Mouse (Mus musculus) forebrain, postnatal 0 days (tissue): Measurements from ENCODE around the gene Emid1. TPM values are rescaled to one million over a fixed set of nuclear protein-coding genes. Genes with fewer than 3 reads are reported as not detected.

ENCODE experiments used
- ATAC-seq: fragments of 200-750 bp; cut with Nextera tagmentation; 2 replicates; pipeline ENCODE4 v1.8.0; 2017; ENCODE audit warnings: mild to moderate bottlenecking, moderate library complexity
- DNase-seq: peaks from one replicate; pipeline ENCODE4 v3.0.0-alpha.2; 2015
- H3K27ac ChIP-seq: fragments of 300-500 bp; sonication (generic); 2 replicates; pipeline ENCODE4 v1.5.1; 2014; ENCODE audit warnings: low read depth, mild to moderate bottlenecking, antibody characterized with exemption, low read length, moderate library complexity, mixed read lengths
- H3K27me3 ChIP-seq: fragments of 300-500 bp; sonication (generic); 2 replicates; pipeline ENCODE4 v1.6.1; 2014; ENCODE audit warnings: mild to moderate bottlenecking, low read length, mixed read lengths; ENCODE audit not compliant: insufficient read depth
- H3K36me3 ChIP-seq: fragments of 300-500 bp; sonication (generic); 2 replicates; pipeline ENCODE4 v1.6.1; 2014; ENCODE audit warnings: mild to moderate bottlenecking, moderate library complexity; ENCODE audit not compliant: insufficient read depth
- H3K4me1 ChIP-seq: fragments of 300-500 bp; sonication (generic); 2 replicates; pipeline ENCODE4 v1.6.1; 2014; ENCODE audit warnings: antibody characterized with exemption; ENCODE audit not compliant: insufficient read depth
- H3K4me2 ChIP-seq: fragments of 300-500 bp; sonication (generic); 2 replicates; pipeline ENCODE4 v1.6.1; 2014; ENCODE audit warnings: low read depth, mild to moderate bottlenecking, moderate library complexity
- H3K4me3 ChIP-seq: fragments of 300-500 bp; sonication (generic); 2 replicates; pipeline ENCODE4 v1.5.1; 2014; ENCODE audit warnings: low read depth, low read length, mixed read lengths
- H3K9ac ChIP-seq: fragments of 300-500 bp; sonication (generic); 2 replicates; pipeline ENCODE4 v1.6.1; 2014; ENCODE audit warnings: mild to moderate bottlenecking
- H3K9me3 ChIP-seq: fragments of 300-500 bp; sonication (generic); 2 replicates; pipeline ENCODE4 v1.6.1; 2016; ENCODE audit warnings: low read length
- CTCF ChIP-seq: sonication (generic); IDR thresholded peaks from 2 replicates; pipeline ENCODE4 v1.5.1; 2016; ENCODE audit warnings: antibody characterized with exemption, control low read depth, low read depth
- WGBS: fragments of 180-500 bp; shearing (Covaris S2); extraction: QIAGEN DNeasy Blood & Tissue Kit; methylation state at CpG from one replicate; pipeline ENCODE4 v1.1.7; 2014; 5-methylcytosine and 5-hydroxymethylcytosine counted together
- polyA plus RNA-seq: library from polyadenylated mRNA; unstranded; fragments of >200 nt; fragmentation: Nextera tagmentation; extraction: Ambion mirVana; gene quantifications from 2 replicates; pipeline ENCODE4 v1.2.1, GENCODE M21; 2015
- total RNA-seq: library from RNA; depleted of rRNA; stranded (reverse); fragments of >200 nt; gene quantifications from 2 replicates; pipeline ENCODE4 v1.2.3, GENCODE M21; 2014

Gene Emid1
- total and polyA plus RNA-seq, 2 experiments from 2014 or later = 22.8 to 28.5 TPM

GRCm38 (mm10) chr11:5061413-5062139 lies 90.5 kb downstream of the Emid1 start:
- ATAC-seq (peak; percentile 19), DNase-seq (peak; percentile 84)
- peak overlapping the region; percentile 62 for H3K4me2 ChIP-seq
- H3K27ac ChIP-seq = no peak overlapping the region
- peak overlapping the region; percentile 30 for H3K4me3 ChIP-seq
- peaks cover 50% of the 10 kb centered on the region for H3K27me3 ChIP-seq
- TF ChIP-seq CTCF = no peak
- H3K9me3 ChIP-seq = no peaks in the 10 kb centered on the region
- H3K9ac ChIP-seq = peak overlapping the region; percentile 33; the same call in 1 of the 2 replicates
- H3K4me1 ChIP-seq = peaks cover 26% of the 10 kb centered on the region
- WGBS = 11% methylated on average over 57 of the region's 62 CpGs
- peaks cover 8% of the 10 kb centered on the region; the same call in 1 of the 2 replicates for H3K36me3 ChIP-seq

- 61% methylated on average over 26 of the region's 28 CpGs for WGBS
- no peak overlapping the region for H3K4me3 ChIP-seq
- peaks cover 50% of the 10 kb centered on the region for H3K27me3 ChIP-seq
- no peaks in the 10 kb centered on the region for H3K9me3 ChIP-seq
- peaks cover 32% of the 10 kb centered on the region for H3K4me1 ChIP-seq
- no peak overlapping the region for H3K9ac ChIP-seq
- peaks cover 8% of the 10 kb centered on the region; the same call in 1 of the 2 replicates for H3K36me3 ChIP-seq
- ATAC-seq = no peak
- no peak overlapping the region for H3K27ac ChIP-seq
- H3K4me2 ChIP-seq = peak overlapping the region; percentile 62
- DNase-seq = no peak
- no peak for TF ChIP-seq CTCF
Observed at GRCm38 (mm10) chr11:5060756-5061412, 91.2 kb downstream of the Emid1 start.

- DNase-seq = peak; percentile 78
- peaks cover 50% of the 10 kb centered on the region for H3K27me3 ChIP-seq
- H3K9me3 ChIP-seq = no peaks in the 10 kb centered on the region
Observed at GRCm38 (mm10) chr11:5059704-5060156, 92.3 kb downstream of the Emid1 start.

GRCm38 (mm10) chr11:5059230-5059629 lies 92.8 kb downstream of the Emid1 start:
- ATAC-seq = no peak
- peaks cover 50% of the 10 kb centered on the region for H3K27me3 ChIP-seq
- H3K4me2 ChIP-seq = no peak overlapping the region
- no peaks in the 10 kb centered on the region for H3K9me3 ChIP-seq
- WGBS = 31% methylated on average over 14 of the region's 14 CpGs
- H3K36me3 ChIP-seq = peaks cover 8% of the 10 kb centered on the region; the same call in 1 of the 2 replicates
- peaks cover 27% of the 10 kb centered on the region for H3K4me1 ChIP-seq
- DNase-seq = no peak
- H3K9ac ChIP-seq = no peak overlapping the region
- no peak for TF ChIP-seq CTCF
- H3K27ac ChIP-seq = no peak overlapping the region
- H3K4me3 ChIP-seq = no peak overlapping the region

More at GRCm38 (mm10) chr11:5059704-5060156, 92.3 kb downstream of the Emid1 start:
- H3K4me1 ChIP-seq = peaks cover 32% of the 10 kb centered on the region
- H3K9ac ChIP-seq = no peak overlapping the region
- ATAC-seq = peak; percentile 30
- peaks cover 8% of the 10 kb centered on the region; the same call in 1 of the 2 replicates for H3K36me3 ChIP-seq
- 0 out of 2 replicates have a peak overlapping the region, but pooled peaks have one; percentile 15 for H3K4me2 ChIP-seq
- no peak overlapping the region for H3K4me3 ChIP-seq
- 7% methylated on average over 27 of the region's 27 CpGs for WGBS
- TF ChIP-seq CTCF = peak; percentile 92
- no peak overlapping the region for H3K27ac ChIP-seq

- peaks cover 50% of the 10 kb centered on the region for H3K27me3 ChIP-seq
- no peak overlapping the region for H3K9ac ChIP-seq
- H3K4me1 ChIP-seq = peaks cover 23% of the 10 kb centered on the region
Observed at GRCm38 (mm10) chr11:5058783-5059182, 93.3 kb downstream of the Emid1 start.

GRCm38 (mm10) chr11:5057856-5058641 lies 94.0 kb downstream of the Emid1 start, which contains the start of gene Rasl10a:
Rasl10a (plus strand) TSS chr11:5058128.
- WGBS = 3% methylated on average over 76 of the region's 77 CpGs
- H3K4me2 ChIP-seq = peak within 1 kb of the TSS; percentile 87
- peaks cover 23% of the 10 kb centered on the region for H3K4me1 ChIP-seq
- H3K27me3 ChIP-seq = peaks cover 50% of the 10 kb centered on the region
- peak within 1 kb of the TSS; percentile 47 for H3K4me3 ChIP-seq
- peaks cover 8% of the 10 kb centered on the region; the same call in 1 of the 2 replicates for H3K36me3 ChIP-seq
- DNase-seq (peak; percentile 45), ATAC-seq (peak; percentile 7; the same call in 1 of the 2 replicates)
- H3K9me3 ChIP-seq = no peaks in the 10 kb centered on the region
- H3K27ac ChIP-seq = no peak within 1 kb of the TSS
- TF ChIP-seq CTCF = no peak
- peak within 1 kb of the TSS; percentile 60 for H3K9ac ChIP-seq

More at GRCm38 (mm10) chr11:5058783-5059182, 93.3 kb downstream of the Emid1 start:
- DNase-seq = no peak
- no peak overlapping the region for H3K4me3 ChIP-seq
- no peaks in the 10 kb centered on the region for H3K9me3 ChIP-seq
- ATAC-seq = no peak
- peaks cover 8% of the 10 kb centered on the region; the same call in 1 of the 2 replicates for H3K36me3 ChIP-seq
- no peak overlapping the region for H3K27ac ChIP-seq
- H3K4me2 ChIP-seq = peak overlapping the region; percentile 87; the same call in 1 of the 2 replicates
- no peak for TF ChIP-seq CTCF
- WGBS = 26% methylated on average over 9 of the region's 9 CpGs
